Mouse (Mus musculus): ENCODE data around the gene Lilrb4a. TPM values are rescaled to one million over a fixed set of nuclear protein-coding genes. Genes with fewer than 3 reads are reported as not detected.
"Not testable (repeated sequence)": the region's sequence is repeated elsewhere in the genome, so short reads cannot be mapped to it uniquely, and the experiment has no call there.

The Lilrb4a gene
- polyA plus RNA-seq (2012), result 0.03 and 0.06 TPM in 2 replicates

DNA sequence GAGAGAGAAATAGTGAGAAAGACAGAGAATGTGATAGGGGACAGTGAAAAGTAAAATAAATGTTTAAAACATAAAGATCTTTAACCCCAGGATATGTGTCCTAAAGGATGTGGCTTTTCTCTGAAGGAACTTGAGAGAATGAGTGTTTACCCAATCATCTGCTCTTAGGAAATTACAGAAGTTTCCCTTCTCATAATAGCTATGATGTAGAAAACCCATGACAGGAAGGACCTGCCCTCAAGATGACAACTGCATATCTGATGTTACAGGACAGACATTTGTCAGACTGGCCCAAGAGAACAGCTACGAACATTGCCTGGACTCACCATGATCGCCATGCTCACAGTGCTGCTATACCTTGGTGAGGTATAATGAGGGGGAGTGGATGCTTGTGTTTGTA lies at the start of gene Lilrb4a:
TSS of gene Lilrb4a (plus strand) at position 266 of the 400 bp plus-strand sequence.
- not testable (repeated sequence) for H3K27me3 ChIP-seq (ENCODE audit: control insufficient read depth); H3K4me1 ChIP-seq (ENCODE audit: control insufficient read depth); H3K36me3 ChIP-seq (ENCODE audit: control insufficient read depth); H3K4me3 ChIP-seq (replicated peaks); H3K9me3 ChIP-seq (ENCODE audit: control insufficient read depth, low read length)

DNA sequence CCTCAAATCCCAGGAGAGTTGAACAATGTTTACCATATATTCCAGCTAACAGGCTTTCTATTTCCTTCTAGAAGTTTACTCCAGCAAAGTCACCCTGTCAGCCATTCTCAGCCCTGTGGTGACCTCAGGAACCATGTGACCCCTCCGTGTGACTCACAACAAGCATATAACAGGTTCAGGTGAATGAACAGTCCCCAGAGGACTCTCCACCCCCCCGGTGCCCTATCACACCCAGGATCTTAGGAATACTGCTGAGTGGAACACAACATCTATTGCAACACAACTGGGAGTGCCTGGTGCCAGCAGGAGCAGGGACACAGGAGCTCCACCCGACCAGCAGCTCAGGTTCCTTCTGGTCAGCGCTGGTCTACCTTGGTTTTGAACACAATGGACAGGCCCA lies 39.1 kb upstream of the Lilrb4a start:
- TF ChIP-seq TAL1 (IDR thresholded peaks at IDR 0.05; ENCODE audit: low read length) (no peak), GATA1 (IDR thresholded peaks at IDR 0.05; ENCODE audit: low read length) (no peak)
- Histone ChIP-seq H3K4me1 (ENCODE audit: control insufficient read depth) (no peaks in the 10 kb centered on the region), H3K4me3 (replicated peaks) (no peak overlapping the region), H3K36me3 (ENCODE audit: control insufficient read depth) (no peaks in the 10 kb centered on the region), H3K9me3 (ENCODE audit: control insufficient read depth, low read length) (no peaks in the 10 kb centered on the region; the same call in 1 of the 2 replicates), H3K27me3 (ENCODE audit: control insufficient read depth) (no peaks in the 10 kb centered on the region)

DNA sequence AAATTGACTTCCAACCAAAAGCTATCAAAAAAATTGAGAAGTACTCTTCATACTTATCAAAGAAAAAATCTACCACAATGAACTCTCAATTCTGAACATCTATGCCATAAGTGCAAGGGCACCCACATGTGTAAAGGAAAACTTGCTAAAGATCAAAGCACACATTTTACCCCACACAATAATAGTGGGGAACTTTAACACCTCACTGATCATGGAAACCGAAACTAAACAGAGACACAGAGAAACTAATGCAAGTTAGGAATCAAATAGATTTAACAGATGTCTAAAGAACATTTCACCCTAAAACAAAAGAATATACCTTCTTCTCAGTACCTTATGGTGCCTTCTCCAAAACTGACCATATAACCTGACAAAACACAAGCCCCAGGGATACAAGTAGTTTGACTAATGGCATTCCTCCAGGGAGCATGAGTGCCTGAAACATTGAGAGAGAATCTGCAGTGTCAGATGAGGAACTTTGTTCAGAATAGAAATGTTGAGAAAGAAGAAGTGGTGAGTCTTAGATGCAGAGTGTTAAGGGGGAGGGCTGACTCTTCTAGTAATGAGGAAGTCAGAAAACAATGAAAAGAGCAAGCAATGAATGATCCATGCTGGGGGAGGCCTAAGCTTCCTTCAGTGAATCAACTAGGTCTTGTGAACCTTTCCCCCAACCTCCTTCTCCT lies 37.0 kb upstream of the Lilrb4a start:
- H3K4me1 ChIP-seq (ENCODE audit: control insufficient read depth), result no peaks in the 10 kb centered on the region
- no peaks in the 10 kb centered on the region for H3K36me3 ChIP-seq (ENCODE audit: control insufficient read depth)
- no peaks in the 10 kb centered on the region for H3K27me3 ChIP-seq (ENCODE audit: control insufficient read depth)
- TF ChIP-seq TAL1 (IDR thresholded peaks at IDR 0.05; ENCODE audit: low read length), result no peak
- H3K4me3 ChIP-seq (replicated peaks), result no peak overlapping the region
- H3K9me3 ChIP-seq (ENCODE audit: control insufficient read depth, low read length), result no peaks in the 10 kb centered on the region; the same call in 1 of the 2 replicates

DNA sequence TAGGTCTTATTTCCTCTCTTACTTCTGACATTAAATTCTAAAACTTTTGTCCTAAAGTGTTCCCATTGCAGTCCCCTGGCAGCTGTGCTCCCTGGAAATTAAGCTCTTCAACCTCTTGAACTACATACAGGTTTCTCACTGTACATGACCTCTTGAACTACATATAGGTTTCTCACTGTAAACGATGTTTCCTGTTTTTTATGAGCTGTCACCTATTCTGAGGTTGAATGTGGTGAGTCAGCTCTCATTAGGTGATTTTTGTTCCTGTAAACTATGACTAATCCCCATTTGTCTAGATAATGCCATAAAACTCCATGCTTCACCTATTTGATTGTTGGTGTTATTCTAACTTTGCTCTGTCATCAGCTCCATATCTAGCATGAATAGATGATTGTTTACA lies 36.4 kb upstream of the Lilrb4a start:
- Histone ChIP-seq H3K9me3 (ENCODE audit: control insufficient read depth, low read length) (no peaks in the 10 kb centered on the region; the same call in 1 of the 2 replicates), H3K4me3 (replicated peaks) (no peak overlapping the region), H3K27me3 (ENCODE audit: control insufficient read depth) (no peaks in the 10 kb centered on the region), H3K4me1 (ENCODE audit: control insufficient read depth) (no peaks in the 10 kb centered on the region), H3K36me3 (ENCODE audit: control insufficient read depth) (no peaks in the 10 kb centered on the region)
- TF ChIP-seq TAL1 (IDR thresholded peaks at IDR 0.05; ENCODE audit: low read length) (no peak), GATA1 (IDR thresholded peaks at IDR 0.05; ENCODE audit: low read length) (no peak)

DNA sequence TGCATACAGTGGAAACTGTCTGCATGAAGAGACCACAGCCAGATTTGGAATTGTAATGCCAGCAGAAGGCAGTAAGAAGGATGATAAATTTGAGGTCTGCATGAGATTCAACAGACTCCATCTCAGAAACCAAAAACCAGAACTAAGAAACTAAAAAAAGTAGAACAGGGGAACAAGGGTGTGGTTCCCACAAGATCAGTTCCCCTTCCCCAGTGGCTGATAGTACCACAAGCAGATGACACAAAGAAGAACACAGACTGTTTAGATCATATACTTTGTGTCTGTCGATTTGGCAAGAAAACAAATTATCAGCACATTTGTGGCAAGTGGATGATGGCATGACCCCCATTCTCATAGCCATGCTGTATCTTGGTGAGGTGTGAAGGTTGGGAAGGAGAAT lies 35.0 kb upstream of the Lilrb4a start:
- TF ChIP-seq GATA1 (IDR thresholded peaks at IDR 0.05; ENCODE audit: low read length) (no peak), TAL1 (IDR thresholded peaks at IDR 0.05; ENCODE audit: low read length) (no peak)
- Histone ChIP-seq H3K4me3 (replicated peaks) (no peak overlapping the region), H3K27me3 (ENCODE audit: control insufficient read depth) (no peaks in the 10 kb centered on the region), H3K9me3 (ENCODE audit: control insufficient read depth, low read length) (no peaks in the 10 kb centered on the region; the same call in 1 of the 2 replicates), H3K36me3 (ENCODE audit: control insufficient read depth) (no peaks in the 10 kb centered on the region), H3K4me1 (ENCODE audit: control insufficient read depth) (no peaks in the 10 kb centered on the region)

DNA sequence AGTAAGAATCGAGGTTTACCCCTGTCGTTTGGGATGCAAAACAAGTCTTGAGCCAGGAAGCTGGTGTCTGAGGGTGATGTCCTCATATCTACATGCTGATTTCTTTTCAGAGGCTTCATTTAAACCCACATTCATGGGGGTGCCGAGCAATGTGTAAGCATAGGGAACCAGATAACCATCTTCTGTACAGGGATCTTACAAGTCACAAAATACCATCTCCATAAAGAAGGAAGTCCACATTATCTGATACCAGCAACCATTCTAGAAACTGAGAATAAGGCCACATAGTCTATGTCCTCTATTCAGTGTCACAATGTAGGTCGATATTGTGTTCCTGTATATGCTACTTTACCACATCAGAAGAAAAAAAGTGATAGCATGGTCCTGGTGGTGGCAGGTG lies 34.4 kb upstream of the Lilrb4a start:
- Histone ChIP-seq H3K4me3 (replicated peaks) (no peak overlapping the region), H3K4me1 (ENCODE audit: control insufficient read depth) (no peaks in the 10 kb centered on the region), H3K27me3 (ENCODE audit: control insufficient read depth) (no peaks in the 10 kb centered on the region), H3K9me3 (ENCODE audit: control insufficient read depth, low read length) (no peaks in the 10 kb centered on the region), H3K36me3 (ENCODE audit: control insufficient read depth) (no peaks in the 10 kb centered on the region)
- no peak for TF ChIP-seq TAL1 (IDR thresholded peaks at IDR 0.05; ENCODE audit: low read length)
- no peak for TF ChIP-seq GATA1 (IDR thresholded peaks at IDR 0.05; ENCODE audit: low read length)

DNA sequence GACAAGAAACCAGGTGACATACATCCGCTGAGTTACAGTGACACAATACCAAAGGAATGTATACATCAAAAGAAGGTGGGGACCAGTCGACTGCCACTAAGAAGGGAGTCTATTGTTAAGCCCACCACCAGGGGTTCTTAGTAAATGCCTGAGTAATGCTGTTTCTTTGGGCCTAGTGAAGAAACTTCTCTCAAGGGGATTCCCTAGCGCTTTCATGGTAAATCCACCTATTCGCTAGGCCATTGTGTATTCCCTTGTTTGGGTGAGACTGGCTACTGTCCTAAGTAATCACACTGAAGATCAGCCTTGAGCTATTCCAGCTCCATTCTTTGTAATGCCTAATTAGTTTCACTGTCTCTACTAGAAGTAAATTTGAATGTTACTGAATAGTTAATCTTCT lies 27.0 kb upstream of the Lilrb4a start:
- H3K4me3 ChIP-seq (replicated peaks); H3K27me3 ChIP-seq (ENCODE audit: control insufficient read depth); H3K4me1 ChIP-seq (ENCODE audit: control insufficient read depth); H3K36me3 ChIP-seq (ENCODE audit: control insufficient read depth); H3K9me3 ChIP-seq (ENCODE audit: control insufficient read depth, low read length): not testable (repeated sequence)

DNA sequence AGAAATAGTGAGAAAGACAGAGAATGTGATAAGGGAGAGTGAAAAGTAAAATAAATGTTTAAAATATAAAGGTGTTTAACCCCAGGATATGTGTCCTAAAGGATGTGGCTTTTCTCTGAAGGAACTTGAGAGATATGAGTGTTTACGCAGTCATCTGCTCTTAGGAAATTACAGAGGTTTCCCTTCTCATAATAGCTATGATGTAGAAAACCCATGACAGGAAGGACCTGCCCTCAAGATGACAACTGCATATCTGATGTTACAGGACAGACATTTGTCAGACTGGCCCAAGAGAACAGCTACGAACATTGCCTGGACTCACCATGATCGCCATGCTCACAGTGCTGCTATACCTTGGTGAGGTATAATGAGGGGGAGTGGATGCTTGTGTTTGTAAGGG lies 10.4 kb upstream of the Lilrb4a start, which contains the start of the genes Gm49339 and Lilr4b:
TSS of gene Gm49339 (plus strand) at position 216 of the 400 bp plus-strand sequence.
TSS of gene Lilr4b (plus strand) at position 236 of the 400 bp plus-strand sequence.
- not testable (repeated sequence) for H3K4me3 ChIP-seq (replicated peaks); H3K36me3 ChIP-seq (ENCODE audit: control insufficient read depth); H3K27me3 ChIP-seq (ENCODE audit: control insufficient read depth); H3K9me3 ChIP-seq (ENCODE audit: control insufficient read depth, low read length); H3K4me1 ChIP-seq (ENCODE audit: control insufficient read depth)

DNA sequence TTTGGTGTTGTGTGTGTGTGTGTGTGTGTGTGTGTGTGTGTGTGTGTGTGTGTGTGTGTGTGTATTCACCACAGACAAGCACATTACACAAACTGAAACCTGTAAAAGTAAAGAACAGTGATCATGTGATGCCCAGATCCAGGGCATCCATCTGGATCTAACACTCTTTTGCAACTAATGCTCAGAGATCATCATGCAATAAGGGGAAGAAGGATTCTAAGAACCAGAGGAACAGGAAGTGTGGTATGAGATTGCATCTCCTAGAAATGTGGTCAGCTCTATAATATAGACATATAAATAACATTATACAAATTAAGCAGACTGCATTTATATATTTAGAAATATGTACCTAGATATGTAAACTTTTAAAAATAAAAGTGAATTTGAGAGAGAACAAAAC lies 29.3 kb downstream of the Lilrb4a start:
- no peaks in the 10 kb centered on the region for H3K27me3 ChIP-seq (ENCODE audit: control insufficient read depth)
- no peak for TF ChIP-seq TAL1 (IDR thresholded peaks at IDR 0.05; ENCODE audit: low read length)
- TF ChIP-seq GATA1 (IDR thresholded peaks at IDR 0.05; ENCODE audit: low read length), result no peak
- no peaks in the 10 kb centered on the region for H3K36me3 ChIP-seq (ENCODE audit: control insufficient read depth)

DNA sequence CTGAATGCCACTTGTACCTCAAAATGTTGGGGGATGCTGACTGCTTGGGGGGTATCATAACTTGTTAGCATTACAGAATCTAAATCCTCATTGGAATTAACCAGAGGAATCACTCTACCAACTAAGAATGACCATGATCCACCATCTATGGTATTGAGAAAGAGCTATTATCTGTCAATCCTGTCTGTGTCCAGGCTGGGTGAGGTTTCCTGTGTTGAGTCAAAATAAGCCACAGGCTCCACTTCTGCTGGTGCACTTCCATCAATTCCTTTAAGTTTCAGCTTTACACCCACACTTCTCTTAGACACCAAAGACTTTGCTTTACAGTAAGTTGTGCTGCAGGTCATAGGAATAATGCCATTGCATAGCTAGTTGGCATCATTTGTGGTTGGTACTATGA lies 30.7 kb downstream of the Lilrb4a start:
- no peaks in the 10 kb centered on the region for H3K4me1 ChIP-seq (ENCODE audit: control insufficient read depth)
- H3K9me3 ChIP-seq (ENCODE audit: control insufficient read depth, low read length), result no peaks in the 10 kb centered on the region
- H3K4me3 ChIP-seq (replicated peaks), result no peak overlapping the region
- no peak for TF ChIP-seq GATA1 (IDR thresholded peaks at IDR 0.05; ENCODE audit: low read length)
- no peak for TF ChIP-seq TAL1 (IDR thresholded peaks at IDR 0.05; ENCODE audit: low read length)
- no peaks in the 10 kb centered on the region for H3K36me3 ChIP-seq (ENCODE audit: control insufficient read depth)
- no peaks in the 10 kb centered on the region for H3K27me3 ChIP-seq (ENCODE audit: control insufficient read depth)

More for the DNA sequence above, 29.3 kb downstream of the Lilrb4a start:
- no peaks in the 10 kb centered on the region for H3K4me1 ChIP-seq (ENCODE audit: control insufficient read depth)
- no peaks in the 10 kb centered on the region for H3K9me3 ChIP-seq (ENCODE audit: control insufficient read depth, low read length)
- no peak overlapping the region for H3K4me3 ChIP-seq (replicated peaks)
